Mouse (Mus musculus): Measurements from ENCODE around the gene Insyn1. TPM values are rescaled to one million over a fixed set of nuclear protein-coding genes. Genes with fewer than 3 reads are reported as not detected.

Gene Insyn1
- 4.1 and 4.8 TPM in 2 replicates for polyA plus RNA-seq (2012; rRNA removed)

DNA sequence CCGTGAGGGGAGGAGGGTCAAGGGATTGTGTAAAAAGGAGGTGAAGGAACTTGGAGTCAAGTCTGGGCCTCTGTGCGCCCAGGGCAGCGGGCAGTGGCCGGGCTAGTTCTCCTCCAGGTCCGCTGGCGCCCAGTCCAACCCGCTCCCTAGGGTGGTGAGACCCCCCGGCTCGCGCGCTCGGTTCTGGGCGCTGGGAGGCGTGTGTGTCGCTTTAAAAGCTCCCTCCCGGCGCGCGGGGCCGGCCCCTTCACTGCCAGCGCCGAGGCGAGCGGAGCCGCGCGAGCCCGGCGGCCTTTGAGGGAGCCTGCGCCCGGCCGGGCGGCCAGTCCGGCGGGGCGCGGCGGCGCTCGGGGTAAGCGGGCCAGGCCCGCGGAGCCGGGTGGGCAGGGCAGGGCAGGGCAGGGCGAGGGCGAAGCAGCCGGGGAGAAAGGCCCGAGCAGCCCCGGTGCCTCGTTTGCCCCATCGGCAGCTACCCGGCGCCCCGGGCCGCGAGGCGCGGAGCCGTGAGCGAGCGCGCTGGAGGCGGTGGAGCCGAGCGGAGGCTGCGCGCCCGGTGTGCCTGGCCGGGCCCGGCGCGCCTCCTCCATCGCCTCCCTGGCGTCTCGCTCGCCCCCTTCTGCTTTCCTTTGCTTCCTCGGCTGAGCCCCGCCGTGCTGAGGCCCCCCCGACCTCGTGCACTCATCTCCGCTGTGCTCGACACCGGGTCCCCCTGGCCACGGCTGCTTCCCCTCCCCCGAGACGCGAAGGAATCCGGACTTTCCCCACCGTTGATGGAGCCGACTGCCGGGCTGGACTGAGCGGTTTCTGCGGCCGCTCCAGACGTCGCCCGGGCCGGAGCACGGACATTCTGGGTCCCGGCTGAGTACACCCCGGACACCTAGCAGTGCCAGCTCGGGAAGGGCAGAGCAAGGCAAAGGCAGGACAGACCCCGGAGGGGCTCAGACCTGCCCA lies at the start of gene Insyn1:
Insyn1 (plus strand) TSS at position 753 of the 951 bp plus-strand sequence.
- DNase-seq (ENCODE audit: low spot score), result peak; percentile 43

DNA sequence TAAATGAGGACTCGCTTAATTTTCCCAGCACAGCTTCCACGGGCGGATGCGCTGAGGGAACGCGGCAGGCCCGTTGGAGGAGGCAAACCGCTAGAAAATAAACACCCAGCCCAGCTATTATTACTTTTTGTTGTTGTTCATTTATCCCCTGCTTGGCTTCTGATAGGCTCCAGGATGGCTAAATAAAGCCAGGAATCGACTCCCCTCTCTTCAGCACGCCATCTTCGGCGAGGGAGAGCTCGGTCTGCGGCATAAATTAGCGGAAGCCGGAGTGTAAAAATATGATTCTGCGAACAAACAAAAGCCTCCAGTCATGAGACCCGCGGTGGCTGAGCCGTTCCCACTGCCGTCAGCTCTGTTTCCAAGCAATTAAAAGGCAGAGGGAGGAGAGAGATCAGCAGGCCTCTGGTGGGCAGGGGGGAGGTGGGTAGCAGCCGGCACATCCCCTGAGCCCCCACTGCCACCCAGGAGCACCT lies 49.4 kb upstream of the Insyn1 start:
- no peak for DNase-seq (ENCODE audit: low spot score)

DNA sequence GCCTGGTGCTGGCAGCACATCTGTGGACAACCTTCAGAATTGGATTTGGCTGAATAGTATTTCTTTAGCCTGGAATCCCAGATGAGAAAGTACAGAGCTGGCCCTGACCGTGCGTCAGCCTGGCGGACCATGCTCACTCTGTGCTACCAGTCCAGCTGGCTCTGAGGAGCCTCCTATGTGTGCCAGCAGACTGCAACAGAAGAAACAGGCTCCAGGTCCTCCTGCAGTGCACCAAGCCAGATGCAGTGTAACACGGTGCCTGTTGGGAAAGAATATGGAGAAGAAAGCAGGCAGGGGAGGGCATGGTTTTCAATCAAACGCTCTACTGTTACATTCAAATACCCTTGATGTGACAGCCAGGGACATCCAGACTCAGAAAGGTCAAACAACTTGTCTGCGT lies 48.3 kb upstream of the Insyn1 start:
- DNase-seq (ENCODE audit: low spot score), result no peak

DNA sequence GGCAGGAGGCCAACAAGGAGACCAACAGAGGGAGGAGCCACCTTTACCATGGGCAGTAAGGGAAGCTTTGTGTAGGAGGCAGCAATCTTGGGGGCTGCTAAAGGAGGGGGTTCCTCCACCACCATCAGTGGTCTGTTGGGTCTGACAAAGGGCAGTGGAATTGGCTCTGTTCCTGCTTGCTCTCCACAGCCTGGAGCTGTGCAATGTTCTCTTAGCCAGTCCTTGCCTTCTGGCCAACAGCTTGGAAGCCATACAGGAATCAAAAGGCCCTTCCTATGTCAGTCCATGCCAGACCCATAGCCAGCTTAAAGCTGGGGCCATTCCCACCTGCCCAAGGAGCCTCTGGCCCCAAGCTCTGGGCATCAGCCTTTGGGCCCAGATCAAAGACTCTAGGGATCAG lies 47.8 kb upstream of the Insyn1 start:
- DNase-seq (ENCODE audit: low spot score), result no peak

DNA sequence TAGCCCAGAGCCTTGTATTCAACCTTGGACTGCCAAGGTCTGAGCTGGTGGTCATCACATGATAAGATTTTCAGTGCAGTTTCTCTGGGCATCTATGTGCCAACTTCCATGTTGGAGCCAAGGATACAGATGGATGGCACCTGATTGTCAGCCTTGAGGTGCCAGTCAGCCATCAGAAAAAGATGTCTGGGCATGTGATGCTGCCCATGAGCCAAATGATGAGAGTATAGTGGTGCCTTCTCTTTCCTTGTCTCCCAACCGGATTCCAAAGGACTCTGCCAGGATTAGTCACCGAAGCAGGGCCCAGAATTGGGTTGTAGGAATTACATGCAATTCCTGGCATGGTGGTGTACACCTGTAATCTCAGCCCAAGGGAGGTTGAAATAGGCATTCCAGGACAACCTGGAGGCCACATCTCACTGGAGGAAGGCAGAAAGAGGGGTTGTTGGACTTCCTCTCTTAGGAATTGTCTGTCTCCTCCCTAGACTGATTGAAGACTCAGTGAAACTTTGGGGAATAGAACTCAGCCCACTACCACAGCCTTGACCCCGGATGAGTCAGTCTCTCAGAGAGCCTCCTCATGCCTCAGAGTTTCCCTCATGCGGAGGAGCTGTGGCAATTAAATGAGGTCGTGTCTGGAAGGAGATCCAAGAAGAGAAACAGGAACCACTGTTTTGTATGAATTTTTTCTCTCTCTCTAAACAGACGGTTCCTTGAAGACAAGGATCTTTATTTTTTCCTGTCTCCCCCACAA lies 46.9 kb upstream of the Insyn1 start:
- DNase-seq (ENCODE audit: low spot score), result no peak

DNA sequence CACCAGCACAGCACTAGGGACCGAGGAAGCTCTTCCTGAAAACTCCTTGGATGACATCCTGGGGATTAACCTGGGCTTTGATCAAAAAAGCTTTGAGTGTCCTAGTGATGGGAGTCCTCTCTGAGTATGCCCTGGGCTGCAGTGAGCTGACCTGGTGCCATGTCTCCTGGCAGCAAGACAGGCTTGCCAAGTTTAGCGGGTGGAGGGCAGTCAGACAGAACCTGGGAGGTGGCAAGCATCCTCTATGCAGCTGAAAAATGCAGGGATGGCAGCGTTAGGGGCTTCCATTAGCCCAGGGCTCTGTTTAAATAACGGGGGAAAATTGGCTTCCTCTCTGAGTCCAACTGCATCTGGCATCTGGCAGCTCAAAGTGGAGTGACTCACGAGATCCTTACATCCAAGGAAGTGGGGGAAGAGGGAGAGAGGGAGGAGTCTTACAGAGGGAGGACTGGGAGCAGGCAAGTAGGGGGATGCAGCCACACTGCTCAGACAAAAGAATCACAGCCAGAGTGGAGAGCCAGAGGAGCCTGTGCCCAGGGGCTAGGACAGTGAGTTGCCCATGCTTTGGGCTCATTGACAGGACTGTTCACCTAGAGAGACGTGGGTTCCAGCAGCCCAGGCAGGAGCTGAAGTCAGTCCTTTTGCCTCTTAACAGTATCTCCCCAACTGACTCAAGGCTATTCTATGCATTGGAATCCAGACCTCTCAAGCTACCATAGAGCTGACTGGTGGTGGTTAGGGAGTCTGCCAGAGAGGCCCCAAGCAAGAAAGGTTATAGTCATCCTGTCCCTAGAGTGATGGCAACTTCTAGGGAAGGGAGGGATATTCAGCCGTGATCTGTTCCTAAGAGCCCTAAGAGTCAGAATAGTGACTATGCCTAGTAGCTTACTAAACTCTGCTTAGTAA lies 46.0 kb upstream of the Insyn1 start:
- no peak for DNase-seq (ENCODE audit: low spot score)

DNA sequence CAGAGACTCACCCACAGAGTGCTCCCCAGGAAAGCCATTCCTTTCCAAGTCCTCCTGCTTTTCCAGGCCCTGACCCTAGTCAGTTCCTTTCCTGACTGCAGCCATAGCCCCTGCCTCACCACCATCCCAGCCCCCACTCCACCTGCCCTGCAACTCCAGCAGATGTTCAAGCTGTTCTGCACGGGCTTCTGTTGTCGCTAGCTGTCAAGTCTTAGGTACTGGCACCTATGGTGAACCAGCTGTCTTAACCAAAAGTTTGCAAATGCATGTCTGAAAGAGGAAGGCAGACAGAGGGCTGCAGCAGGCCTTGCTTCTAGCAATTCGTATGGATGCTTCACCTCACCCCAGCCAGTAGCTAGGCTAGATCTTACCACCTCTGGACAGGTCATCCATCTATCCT lies 45.3 kb upstream of the Insyn1 start:
- DNase-seq (ENCODE audit: low spot score), result no peak

DNA sequence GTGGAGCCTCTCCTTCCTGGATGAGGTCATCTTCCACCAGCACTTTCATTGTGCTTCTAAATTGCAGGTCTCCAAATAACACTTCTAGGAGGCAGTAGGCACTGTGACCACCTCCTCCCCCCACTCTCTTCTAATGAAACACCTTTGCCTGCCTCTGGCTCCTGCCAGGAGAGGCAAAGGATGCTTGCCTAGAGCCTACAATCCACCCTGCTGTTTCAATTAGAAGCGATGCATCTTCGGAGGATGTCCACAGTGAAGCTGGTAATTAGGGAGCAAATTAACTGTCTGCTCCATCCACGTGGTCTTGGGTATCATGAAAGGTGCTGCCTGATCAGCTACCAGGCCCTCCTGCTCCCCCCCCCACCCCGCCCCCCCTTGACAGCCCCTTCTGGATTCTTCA lies 41.6 kb upstream of the Insyn1 start:
- no peak for DNase-seq (ENCODE audit: low spot score)

DNA sequence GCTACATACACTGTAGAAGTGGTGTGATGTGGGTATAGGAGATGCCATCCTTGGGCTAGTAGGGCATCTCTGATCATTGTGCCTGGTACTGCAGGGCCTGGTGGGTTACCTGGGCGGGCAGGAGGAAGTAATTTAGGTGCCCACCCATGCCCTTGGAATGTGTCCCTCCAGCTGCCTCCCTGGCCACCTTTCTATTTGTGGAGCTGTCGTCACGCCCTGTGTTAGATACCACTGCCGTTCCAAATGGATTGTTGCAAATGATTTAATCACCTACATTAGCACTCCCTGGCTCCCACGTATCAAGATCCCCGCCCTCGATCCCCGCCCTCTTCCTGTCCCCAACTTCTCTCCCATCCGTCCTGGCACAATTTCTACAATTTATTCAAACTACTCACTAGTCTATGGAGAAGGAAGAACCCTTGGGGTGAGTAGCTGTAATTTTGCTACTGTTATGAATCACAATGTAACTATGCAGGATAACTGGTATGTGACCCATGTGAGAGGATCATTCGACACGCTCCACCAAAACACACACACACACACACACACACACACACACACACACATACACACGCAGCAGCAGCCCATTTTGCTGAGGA lies 40.3 kb upstream of the Insyn1 start:
- no peak for DNase-seq (ENCODE audit: low spot score)

DNA sequence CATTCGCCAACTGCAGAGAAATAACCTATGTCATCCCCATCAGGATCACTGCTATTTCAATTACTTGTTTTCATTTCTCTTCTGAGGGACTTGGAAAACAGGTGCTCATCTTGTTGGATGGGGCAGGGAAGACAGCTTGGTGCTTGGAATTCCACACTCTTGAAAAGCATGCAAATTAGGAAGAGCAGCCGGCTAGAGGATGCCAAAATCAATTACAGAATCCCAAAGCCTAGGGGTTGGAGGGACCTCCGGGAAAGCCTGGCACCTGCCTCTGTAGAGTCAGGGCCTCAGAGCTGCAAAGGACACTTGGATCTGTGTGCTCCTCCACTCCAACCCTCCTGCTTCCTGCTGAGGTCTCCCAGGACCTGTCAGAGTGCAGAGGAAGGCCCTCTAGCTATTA lies 38.9 kb upstream of the Insyn1 start:
- DNase-seq (ENCODE audit: low spot score), result no peak

DNA sequence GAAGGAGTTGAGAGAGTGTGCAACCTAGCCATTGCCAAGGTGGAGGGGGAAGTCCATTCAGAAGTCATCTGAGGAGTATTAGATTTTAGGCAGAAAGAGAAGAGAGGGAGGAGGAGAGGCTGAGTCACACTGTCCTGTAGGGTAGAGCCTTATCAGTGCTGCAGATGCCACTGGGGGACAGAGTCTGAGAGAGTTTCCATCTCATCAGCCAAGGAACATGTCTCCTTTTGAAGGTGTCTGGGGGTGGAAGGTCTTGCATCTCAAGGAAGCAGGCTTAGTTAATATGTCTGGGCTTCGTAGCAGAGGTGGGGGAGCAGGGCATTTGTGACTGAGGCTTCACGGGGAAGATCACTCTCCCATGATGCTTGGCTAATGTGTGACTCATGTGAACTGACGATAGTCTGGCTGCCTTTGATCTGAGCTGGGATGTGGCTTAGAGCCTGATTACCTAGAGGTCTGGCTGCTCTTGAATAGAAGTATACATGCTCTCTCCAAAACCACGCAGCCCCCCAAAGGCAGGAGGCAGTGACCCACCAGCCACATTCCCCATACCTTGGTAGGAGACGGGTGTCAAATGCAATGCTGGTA lies 34.5 kb upstream of the Insyn1 start:
- DNase-seq (ENCODE audit: low spot score), result no peak

DNA sequence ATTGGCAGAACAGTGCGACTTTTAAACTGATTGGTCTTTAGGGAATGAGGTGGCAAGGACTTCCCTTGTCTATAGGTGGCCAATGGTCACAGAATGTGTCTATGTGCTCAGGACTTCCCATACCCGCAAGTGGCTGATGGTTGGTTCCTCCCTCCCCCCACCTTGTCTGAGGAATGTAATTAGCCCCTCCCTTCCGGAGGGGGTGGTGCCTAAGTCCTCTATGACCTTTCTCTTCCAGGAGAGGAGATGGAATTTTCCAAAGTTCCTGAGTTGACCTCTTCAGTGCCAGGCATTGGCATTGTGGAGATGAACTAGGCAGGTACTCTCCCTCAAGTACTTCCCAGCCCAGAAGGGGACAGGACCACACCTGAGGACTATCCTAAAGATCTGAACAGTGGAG lies 33.5 kb upstream of the Insyn1 start:
- no peak for DNase-seq (ENCODE audit: low spot score)

DNA sequence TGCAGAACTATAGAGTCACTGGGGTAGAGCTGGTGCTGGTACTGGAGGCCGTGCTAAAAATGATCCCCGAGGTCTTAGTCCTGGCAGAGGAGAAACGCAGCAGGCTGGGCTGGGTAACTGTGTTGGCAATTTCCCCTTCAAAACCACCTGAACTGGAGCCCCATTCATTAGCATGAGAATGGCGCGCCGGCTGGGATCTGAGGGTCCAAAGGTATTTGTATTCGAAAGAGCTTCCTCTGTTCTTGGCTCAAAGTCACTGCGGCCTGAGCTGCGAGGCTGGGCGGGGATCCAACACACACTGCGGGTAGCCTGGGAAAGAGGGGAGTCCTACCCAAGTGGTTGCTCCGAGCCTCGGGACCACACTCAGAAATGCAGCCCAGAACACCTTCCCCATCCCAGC lies 32.6 kb upstream of the Insyn1 start:
- DNase-seq (ENCODE audit: low spot score), result no peak

DNA sequence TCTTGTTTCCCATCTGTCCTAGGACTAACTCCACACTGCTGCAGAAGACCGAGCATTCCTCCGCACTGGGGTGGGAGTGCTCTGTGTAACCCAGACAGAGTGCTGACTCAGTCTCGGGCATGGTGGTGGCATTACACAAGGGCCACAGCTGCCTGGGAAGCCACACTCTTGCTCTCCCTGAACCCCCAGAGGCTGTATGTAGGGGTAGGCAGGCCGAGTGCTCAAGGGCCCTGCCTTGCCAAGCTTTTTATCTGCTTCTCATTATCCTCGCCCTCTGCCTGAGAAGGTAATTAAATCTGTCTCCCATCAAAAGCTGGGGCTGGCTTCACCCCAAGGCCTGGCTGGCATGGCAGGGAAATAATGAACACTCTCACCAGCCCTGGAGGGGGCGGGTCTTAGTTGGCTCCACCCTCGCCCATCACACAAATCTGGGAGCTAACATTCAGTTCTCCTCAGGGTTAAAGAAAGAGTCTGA lies 30.9 kb upstream of the Insyn1 start:
- DNase-seq (ENCODE audit: low spot score), result no peak

DNA sequence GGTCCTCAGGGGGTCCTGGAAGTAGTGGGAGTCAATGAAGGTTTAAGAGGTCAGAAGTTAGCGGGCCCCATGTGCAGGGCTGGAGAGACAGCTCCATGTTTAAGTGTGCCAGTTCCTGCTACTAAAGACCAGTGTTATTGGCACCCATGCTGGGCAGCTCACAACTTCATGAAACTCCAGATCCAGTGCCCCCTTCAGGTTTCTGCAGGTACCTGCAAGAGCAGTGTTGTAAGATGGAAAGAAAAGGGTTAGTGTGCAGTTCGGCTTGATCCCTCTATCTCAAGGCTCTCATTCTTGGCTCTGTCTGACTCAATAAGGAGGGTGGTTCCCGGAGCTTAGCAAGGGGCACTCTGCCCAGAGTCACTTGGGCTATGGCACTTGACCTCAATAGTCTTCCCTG lies 30.1 kb upstream of the Insyn1 start:
- DNase-seq (ENCODE audit: low spot score), result no peak

DNA sequence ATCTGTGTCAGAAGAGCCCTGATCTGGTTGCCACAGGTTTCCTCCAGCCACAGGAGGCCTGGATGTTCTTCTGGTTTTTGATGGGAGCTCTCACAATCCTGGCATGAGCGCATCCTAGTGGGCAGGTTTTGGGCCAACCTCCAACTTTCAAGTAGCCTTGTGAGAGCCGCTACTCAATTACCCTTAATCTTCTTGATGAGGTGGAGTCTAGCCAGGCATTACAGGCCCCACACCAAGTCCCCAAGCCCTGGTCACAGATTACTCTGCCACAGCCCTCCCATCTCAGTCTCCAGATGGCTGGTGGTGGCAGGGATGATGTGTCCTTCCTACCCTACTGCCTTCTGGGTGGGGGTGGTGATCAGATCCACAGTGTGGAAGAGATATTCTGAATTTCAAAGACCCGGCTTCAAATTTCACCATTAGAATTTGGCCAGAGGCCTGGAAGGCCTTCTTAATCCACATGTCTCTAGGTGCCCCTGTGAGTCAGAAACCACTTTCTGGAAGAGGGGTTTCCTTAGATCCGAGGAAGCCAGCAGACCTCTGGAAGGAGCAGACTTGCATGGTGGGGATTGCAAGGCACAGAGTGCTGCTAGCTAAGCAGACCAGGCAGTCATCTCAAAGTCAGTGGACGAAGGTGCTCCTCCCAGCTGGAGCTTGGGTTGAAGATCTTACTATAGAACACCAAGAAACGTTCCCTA lies 29.4 kb upstream of the Insyn1 start:
- no peak for DNase-seq (ENCODE audit: low spot score)

DNA sequence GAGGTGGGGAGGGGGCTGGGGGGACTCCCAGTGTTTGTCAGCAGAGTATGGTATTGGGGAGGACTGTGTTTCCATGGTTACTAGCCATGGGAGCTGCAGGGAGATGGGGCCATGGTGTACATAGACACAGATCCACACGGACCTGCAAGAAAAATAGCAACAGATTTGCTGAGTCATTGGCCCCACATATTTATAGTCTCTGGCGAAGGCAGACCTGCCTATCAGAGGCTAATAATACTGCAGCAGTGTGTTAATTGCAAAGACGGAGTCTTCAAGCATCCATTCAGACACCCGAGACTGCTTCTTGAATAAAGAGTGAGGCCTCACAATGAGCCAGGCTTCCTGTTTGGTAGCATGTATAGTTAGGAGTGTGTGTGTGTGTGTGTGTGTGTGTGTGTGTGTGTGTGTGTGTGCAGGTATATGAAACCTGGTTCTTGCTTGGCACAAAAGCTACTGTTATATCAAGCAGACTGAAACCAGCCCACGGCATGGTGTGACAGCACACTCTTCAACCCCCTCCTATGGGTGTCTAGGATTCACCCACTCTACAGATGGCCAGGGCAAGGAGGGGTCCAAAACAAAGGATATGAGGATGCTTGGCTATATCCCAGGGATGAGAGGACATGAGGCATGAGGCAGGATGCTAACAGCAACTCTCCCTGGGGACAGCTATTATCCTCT lies 20.9 kb upstream of the Insyn1 start:
- no peak for DNase-seq (ENCODE audit: low spot score)

DNA sequence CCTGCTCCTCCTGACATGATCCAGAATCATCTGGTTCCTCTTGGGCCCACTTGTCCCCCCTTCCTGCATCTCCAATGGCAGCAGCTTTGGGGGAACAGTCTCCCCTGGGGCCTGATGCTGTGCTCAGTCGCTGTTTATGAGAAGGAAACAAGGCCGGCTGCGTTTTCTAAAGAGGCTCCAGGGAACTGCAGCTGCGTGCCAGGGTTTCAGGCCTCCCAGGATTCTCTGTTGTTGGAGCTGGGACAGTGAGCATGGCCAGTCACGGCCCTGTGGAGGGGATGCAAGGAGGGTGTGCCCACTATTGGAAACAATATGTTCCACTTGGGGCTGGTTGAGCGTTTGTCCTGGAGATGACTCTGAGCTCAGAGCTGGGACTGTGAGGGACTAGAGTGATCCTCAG lies 17.9 kb upstream of the Insyn1 start:
- DNase-seq (ENCODE audit: low spot score), result no peak

DNA sequence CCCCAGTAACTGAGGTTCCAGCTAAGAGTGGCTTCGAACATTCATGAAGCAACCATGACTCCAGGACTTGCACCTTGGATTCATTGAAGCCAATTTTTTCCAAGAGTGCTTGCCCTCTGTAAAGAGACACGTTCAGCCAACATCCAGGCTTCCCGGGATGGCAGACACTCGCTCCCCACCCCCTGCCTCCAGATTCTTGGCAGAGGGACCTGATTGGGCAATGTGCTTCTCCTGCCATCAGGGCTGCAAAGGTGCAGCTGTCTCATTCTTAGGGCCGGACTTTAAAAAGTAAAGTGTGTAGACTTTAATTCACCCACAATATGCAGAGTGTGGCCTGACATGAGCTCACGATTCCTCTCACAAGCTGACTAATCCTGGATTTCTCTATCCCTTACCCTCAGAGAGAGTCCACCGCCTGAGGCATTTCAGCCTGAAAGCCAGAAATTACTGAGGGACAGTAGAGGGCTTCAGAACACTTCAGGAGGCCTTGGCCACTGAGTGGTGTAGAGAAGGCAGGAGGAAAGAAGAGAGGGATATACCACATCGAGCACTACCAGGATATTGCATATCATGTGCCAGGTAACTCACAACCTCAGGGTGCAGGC lies 15.1 kb upstream of the Insyn1 start:
- DNase-seq (ENCODE audit: low spot score), result no peak
